Mouse (Mus musculus) CD8-positive naive resting alpha-beta T cell, adult 2 months (primary cell): ENCODE measurements at regions not wholly inside any gene's neighbourhood (a gene's known extent, or its start where the extent isn't known, plus 50 kb on each side); places are given as distances from the start of the nearest gene placed in this dataset.
"Not testable (repeated sequence)": the region's sequence is repeated elsewhere in the genome, so short reads cannot be mapped to it uniquely, and the experiment has no call there.

Source experiments
- DNase-seq, 2 experiments: peaks; one replicate each; pipeline ENCODE4 v3.0.0; 2022; ENCODE audit warnings: low read depth in 2 of 2, low spot score in 2 of 2

DNA sequence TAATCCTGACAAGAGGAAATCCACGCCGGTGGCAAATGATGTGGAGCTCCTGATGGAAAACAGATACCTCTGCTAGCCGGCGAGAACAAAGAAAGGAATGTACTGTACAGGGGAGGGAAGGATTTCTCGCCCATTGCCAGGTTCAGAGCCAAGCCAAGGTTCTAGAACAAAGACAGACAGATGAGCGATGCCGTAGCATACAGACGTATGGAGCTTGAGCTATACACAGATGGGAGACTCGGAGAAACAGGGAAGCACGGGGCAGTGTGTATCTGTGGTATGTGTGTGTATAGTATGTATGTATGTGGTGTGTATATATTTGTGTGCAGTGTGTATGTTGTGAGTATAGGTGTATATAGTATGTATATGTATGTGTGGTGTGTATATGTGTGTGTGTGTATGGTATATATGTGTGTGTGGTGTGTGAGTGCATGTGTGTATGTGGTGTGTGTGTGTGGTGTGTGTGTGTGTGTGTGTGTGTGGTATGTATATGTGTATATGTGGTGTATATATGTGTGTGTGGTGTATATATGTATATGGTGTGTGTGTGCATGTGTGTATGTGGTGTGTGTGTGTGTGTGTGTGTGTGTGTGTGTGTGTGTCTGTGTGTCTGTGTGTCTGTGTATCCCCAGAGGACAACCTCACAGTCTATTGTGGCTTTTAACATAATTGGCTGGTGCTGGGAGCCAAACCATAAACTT, 140.6 kb downstream of the Cand1 start:
- no peak for DNase-seq

DNA sequence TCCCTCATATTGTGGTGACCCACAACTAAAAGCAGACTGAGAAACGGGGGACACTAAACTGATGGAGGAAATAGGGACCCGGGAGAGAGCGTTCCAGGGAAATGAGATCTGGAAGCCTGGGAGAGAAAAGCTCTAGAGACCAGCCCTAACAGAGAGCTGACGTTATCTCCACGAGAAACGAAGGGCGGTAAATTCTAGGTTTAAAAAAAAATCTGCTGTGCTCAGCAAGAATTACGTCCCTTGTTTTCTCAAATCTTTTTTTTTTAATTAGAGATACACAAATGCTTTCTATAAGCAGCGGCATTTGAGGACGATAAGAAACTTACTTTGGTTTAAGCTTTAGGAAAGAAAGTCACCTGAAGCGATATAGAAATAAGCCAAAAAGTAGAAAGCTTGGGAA, 145.7 kb downstream of the Cand1 start:
- DNase-seq: no peak

DNA sequence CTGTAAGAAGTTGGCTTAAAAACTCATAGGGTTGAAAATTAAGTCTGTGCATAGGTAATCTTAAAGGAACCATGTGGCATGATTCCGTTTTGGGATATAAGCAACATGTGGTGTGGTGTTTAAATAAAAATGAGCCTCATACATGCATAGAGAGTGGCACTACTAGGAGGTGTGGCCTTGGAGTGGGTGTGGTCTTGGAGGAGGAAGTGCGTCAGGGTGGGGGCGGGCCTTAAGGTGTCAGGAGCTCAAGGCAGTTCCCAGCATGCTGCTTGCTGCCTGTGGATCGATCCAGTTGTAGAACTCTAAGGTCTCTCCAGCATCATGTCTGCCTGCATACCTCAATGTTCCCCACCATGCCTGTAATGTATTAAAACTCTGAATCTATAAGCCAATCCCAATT, 152.0 kb downstream of the Cand1 start:
- no peak for DNase-seq

DNA sequence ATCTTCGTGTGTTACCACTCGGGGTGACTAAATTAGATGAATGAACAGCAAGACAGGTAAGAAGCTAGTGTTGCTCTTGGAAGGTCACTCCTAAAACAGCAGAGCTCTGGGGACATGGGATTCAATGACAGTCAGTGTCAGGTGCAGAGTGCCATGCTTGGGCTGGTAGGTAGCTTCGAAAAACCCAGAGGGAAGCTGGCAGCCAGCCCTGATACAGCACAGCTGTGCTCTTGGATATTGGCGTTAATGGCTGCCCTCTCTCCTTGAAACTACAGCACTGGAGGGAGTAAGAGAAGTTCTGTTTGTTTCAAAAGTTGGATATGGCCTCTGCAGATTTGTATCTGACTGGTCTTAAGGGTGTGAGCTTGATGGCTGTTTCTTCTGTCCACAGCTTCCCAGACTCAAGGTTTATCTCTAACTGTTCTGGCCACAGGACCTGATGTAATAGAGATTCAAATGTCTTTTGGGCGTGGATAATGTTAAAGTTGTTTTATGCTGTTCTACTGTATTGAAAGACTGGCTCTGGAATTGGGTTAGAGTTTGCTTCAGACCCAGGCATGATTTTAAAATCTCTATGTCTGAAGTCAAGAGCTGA, 152.7 kb downstream of the Cand1 start:
- no peak for DNase-seq

DNA sequence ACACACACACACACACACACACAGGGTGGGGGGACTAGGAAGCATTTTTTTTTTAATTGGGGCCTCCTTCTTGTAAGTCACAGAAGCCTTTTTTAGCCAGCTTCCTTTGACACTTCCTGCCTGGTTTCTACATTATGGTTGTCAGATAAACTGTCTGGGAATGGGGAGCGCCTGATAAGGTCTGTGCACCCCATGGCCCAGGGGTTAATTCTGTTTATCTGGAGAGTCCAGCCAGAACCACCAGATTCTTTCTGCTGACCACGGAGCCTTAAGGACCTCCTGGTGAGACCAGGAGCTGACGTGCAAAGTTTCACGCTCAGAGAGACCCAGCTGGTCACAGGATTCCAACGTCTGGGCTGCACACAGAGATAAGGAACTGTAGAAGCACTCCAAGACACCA, 153.4 kb downstream of the Cand1 start:
- DNase-seq: no peak

DNA sequence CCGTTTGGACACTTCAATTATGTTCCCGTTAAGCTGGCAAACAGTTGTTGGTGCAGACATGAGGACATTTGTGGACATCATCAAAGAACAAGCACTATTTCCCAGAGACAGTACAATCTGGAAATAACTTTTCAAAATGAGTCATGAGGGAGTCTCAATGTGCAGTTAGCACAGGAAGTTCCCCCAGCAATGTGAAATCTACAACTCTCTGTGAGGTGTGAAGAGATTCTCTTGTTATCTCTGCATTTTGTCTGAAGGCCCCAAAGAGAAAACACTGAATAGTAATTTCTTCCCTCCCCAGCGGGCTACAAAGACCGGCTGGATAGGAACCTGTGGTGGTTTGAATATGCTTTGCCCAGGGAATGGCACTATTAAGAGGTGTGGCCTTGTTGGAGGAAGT, 156.4 kb downstream of the Cand1 start:
- no peak for DNase-seq

DNA sequence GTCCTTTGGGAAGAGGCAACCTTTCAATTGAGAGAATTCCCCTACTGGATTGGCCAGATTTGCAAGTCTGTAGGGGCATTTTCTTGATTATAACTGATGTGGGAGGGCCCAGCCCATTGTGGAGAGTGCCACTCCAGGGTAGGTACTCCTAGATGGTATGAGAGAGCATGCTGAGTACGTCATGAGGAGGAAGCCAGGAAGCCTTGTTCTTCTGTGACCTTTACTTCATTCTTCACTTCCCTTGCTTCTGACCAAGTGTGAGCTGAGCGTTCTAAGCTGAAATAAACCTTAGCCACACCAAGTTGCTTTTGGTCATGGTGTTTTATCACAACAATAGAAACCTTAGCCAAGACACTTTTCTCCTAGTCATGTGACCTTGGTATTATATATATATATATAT, 157.0 kb downstream of the Cand1 start:
- no peak for DNase-seq

DNA sequence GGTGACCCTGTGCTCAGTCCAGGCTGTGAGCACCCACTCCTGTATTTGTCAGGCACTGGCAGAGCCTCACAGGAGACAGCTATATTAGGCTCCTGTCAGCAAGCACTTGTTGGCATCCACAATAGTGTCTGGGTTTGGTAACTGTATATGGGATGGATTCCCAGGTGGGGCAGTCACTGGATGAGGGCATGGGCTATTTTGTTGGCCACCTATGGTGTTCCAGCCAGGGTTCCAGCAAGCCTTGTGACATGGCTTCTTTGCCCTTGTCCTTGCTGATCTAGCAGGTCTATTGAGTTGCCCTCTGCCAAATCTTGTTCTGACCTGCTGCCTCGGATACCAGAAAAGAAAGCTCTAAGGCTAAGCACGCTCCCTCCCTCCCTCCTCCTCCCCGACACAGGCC, 158.1 kb downstream of the Cand1 start:
- DNase-seq: not testable (repeated sequence)

DNA sequence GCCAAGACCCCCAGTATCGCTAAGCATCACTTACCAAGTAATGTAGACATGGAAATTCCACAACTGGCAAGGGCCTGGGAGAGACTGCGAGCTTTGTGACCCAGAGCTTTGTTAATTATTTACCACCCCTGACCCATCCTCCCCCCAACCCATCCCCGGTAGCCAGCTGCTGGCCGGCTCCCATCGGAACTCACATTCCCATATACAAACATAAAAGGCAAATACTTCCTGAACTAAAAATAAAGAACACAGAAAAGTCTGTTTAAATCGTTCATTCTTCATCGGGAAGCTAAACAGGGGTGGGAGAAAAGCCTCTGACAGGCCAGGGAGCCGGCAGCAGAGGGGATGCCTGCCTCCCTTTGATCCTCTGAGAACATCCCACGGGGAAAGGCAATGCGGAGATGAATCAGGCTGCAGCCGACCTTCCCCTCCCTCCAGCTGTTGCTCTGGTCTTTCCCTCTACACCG, 163.7 kb downstream of the Cand1 start:
- no peak for DNase-seq

DNA sequence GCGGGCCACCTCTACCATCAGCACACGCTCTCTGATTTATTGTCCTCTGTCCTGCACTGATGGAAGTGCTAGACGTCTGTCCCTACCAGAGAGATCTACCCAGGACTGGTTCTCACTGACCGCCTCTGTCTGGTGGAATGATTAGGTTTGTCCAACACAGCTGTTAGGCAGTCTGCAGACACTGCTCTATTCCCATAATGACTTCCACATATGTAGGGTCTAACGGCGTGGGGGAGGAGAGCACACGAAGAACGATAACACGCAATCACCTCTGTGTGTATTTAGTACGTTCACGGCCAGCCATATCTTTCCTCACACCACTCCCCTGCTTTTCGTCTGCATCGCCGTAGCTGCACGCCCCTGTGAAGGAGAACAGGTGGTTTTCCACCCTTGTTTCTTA, 165.0 kb downstream of the Cand1 start:
- DNase-seq: no peak

DNA sequence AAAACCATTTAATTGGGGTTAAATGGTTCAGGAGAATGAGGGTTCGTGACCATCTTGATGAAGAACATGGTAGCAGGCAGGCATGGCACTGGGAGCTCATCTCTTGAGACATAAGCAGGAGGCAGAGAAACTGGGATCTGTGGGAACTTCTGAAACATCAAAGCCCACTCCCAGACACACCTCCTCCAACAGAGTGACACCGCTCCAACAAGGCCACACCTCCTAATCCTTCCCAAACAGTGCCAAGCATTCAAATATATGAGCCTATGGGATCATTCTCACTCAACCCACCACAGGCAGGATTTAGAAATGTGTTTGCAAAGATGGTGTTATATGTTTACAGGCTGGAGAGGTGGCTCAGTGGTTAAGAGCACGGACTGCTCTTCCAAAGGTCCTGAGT, 165.9 kb downstream of the Cand1 start:
- no peak for DNase-seq

DNA sequence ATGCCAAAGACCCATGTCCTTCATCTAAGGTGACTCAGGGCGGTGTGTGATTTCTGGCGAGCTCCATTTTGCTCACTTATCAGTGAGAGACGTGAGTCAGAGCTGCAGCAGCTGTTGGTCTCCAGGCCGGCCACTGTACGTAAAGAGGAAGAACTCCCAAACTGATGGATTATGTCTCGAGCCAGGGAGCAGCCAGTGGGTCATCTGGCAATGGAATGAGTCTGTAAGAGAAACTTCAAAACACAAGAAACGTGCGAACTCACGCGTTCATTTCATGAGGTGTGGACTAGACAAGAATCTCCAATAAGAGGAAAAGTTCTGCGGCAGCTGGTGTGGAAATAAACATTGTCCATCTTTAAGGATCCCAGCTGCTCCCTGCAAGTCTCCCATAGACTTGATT, 170.4 kb downstream of the Cand1 start:
- no peak for DNase-seq

DNA sequence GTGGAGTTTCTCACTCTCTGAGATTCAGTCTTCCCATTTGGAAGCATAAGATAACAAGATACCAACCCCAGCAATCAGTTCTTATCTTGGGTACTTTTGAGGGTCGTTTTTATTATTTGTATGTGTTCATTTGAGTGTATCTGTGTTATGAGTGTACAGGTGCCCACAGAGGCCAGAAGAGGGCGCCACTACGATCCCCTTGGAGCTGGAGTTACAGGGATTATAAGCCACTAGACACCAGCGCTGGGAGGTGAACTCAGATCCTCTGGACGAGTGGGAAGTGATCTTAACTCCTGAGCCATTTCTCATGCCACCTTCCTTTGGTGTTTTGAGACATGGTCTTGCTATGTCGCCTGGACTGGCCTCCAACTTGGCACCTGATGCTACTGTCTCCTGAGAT, 172.0 kb downstream of the Cand1 start:
- no peak for DNase-seq

DNA sequence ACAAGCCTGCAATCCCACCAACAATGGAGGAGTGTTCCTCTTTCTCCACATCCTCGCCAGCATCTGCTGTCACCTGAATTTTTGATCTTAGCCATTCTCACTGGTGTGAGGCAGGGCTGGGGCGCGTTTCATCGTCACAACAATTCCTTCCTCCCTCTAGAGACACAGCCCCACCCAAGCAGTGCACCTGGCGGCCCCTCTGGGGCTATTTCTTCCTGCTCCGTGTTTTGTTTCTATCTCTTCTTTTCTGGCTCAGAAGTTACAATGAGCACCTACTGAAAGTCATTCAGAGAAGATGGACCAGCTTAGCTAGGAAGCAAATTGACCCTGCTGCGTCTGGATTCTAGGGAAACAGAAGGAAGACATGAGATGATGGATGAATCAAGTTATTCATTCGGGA, 172.5 kb downstream of the Cand1 start:
- DNase-seq: no peak

DNA sequence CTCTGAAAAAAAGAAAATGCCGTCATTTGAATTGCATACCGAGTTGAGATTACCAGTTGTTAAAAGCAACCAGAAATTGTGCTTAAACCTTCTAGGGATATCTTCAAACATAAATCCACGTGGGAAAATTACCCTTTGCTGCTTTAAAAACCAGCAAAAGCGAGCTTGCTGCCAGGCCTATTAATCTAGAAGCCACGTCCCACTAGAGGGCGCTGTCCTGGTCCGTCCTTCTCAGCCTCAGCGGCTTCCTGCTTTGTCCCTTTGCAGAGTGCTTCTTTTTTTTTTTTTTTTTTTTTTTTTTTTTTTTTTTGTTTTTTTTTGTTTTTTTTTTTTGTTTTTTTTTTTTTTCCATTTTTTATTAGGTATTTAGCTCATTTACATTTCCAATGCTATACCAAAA, 173.9 kb downstream of the Cand1 start:
- DNase-seq: peak; percentile 35 to 60

DNA sequence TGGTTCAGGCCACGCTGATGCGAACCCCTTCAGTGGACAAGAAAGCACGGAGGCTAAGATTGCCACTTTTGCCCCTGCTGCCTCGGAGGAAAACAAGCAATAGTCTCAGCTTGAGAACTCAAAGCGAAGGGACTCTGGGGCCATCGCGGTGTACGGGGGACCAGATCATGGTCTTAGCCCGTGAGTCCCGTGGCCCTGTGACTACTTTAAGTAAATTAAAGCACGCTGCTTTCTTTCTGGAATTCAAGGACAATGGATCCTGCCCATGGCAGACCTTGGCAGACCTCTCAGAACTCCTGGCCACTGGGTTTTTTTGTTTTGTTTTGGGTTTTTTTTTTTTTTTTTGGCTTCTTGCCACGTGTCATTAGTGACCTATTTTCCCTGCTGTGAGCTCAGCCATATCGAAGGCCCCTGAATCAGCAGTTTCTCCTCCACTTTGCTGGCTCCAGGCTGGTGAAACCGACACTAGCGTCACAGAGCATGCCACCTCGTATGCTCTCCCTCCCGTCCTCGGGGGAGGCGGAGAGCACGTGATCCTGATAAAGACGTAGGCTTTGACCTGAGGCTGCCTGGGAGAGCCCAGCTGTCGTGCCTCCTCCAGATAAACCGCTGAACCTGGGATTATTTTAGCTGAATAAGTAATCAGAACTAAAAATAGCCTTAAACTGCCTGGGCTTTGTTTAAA, 174.6 kb downstream of the Cand1 start:
- peak in 1 of 2 experiments; percentile 15 for DNase-seq

DNA sequence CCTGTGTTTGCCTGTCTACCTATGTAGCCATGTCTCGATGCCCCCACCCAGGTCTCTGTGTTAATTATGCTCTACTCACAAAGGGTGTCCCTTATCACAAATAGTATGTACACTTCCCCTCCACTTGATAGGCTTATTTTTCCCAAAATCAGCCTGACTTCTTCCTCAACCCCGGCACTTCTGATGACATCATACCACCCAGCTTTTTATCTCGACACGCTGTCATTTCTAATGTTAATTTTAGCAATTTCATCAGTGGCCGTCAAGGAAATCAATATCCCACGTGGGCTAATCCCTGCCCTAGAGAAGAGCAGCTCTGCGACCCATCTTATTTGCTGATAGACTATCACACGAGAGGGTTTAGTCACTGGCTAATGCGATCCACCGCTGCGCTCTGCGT, 175.6 kb downstream of the Cand1 start:
- DNase-seq: no peak

DNA sequence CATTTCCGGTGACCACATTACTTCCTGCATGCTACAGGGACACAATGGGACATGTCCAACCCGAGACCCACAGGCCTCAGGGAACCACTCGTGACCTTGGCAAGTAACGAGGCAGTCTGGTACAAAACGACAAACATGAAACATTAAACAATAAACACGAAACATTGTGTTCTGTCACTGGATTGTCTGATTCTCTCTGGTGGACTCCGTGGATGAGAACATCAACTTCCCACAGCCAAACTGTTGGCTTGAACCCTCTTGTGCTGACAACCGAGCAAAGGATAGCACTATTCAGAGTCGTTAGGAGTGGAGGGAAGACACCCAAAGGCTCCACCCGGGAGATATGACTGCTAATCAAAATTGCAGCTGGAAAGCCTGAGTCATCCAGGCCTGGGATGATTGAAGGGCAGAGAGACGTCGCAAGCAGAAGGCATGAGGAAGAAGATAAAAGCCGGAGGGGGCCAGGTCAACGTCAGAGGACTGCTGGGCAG, 176.6 kb downstream of the Cand1 start:
- no peak for DNase-seq

DNA sequence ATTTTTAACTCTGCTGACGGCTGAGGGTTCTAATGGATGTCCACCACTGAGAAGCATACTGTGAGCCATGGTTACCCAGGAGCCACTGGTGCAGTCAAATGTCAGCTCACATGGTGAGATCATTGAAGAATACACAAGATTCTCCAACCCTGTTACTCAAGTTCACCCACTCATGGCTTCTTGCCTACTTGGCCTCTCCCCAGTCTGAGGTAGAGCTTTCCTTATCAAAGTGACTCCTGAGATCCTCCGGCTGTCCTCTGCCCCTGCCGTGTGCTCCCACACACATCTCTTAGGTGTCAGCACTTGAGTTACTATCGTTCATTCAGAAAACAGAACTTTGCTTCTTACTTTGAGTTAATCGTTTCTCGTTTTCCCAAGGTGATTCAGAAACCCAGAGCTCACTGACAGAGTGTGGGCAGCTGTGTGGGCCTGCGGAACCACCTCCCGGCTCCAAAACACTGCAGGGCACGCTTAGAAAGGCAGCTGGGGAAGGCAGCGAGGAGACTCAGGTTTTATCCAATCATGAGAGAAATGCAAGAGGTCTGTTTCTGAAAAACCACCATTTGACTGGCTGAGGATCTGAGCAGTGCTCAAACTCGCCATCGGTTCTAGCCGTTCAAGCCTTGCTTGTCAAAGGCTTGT, 177.8 kb downstream of the Cand1 start:
- no peak for DNase-seq

DNA sequence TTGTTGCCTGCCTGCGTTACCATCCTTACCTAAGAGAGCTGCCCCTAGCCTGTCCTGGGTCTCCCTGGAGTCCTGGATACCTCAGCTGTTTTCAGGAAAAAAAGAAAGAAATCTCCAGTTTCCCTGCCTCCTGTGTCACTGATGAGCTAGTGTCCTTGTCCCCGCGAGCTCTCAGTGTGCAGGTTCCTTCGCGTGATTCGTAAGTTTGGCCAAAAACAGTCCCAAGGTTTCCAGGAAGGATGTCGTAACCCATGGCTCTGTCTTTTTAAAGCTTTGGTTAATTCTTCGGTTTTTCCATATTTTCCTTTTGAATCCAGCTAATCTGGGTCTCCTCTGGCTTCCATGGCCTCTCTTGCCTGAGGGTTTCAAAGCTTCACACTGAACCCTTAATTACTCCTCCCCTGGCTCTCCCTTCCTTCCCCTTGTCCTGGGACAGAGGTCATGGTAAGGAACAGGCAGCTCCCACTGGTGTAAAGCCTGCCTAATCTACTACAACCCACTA, 178.5 kb downstream of the Cand1 start:
- no peak for DNase-seq

DNA sequence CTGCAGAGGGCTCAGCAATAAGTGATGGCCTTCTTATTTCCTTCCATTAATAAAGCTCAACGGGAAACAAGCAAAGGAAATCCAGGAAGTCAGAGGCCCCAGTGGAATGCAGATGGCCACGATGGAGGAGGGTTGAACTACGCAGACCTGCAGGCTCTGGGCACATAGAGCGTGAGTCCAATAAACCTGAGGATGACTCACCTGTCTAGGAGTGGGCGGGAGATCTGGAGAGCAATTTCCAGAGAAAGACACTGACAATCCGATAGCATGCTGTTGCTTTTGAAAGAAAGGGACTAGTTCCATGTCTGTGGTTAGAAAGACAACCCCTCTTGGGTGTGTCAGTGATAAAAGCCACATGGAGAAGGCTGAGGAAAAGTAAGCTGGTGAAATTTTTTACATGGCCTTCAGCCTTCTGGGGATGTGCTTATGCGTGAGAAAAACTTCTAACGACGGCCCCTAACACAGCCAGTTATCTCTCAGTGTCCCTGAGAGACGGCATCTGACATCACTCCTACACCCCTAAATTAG, 181.3 kb downstream of the Cand1 start:
- DNase-seq: no peak
